Mouse (Mus musculus) thymus, adult 2 months (tissue): ENCODE data around the gene Fndc5. TPM values are rescaled to one million over a fixed set of nuclear protein-coding genes. Genes with fewer than 3 reads are reported as not detected.

Source experiments
- DNase-seq: peaks from one replicate; pipeline ENCODE4 v3.0.0; 2021
- H3K27ac ChIP-seq: fragments of 200-500 bp; 2 replicates; pipeline ENCODE4 v1.5.1; 2012; ENCODE audit warnings: low read length, control low read depth; ENCODE audit not compliant: control insufficient read depth, insufficient read depth
- H3K27me3 ChIP-seq: fragments of 200-500 bp; 2 replicates; pipeline ENCODE4 v1.6.1; 2012; ENCODE audit warnings: mild to moderate bottlenecking, low read length, moderate library complexity, mixed read lengths; ENCODE audit not compliant: control insufficient read depth, insufficient read depth
- H3K36me3 ChIP-seq: fragments of 200-500 bp; 2 replicates; pipeline ENCODE4 v1.6.1; 2012; ENCODE audit warnings: mild to moderate bottlenecking, low read length, moderate library complexity; ENCODE audit not compliant: control insufficient read depth, insufficient read depth
- H3K4me1 ChIP-seq: fragments of 200-500 bp; replicated peaks from 2 replicates; pipeline ENCODE4 v1.6.1; 2012; ENCODE audit warnings: low read length; ENCODE audit not compliant: control insufficient read depth, insufficient read depth
- H3K4me3 ChIP-seq: fragments of 200-500 bp; 2 replicates; pipeline ENCODE4 v1.5.1; 2012; ENCODE audit warnings: mild to moderate bottlenecking, low read length, control low read depth, moderate library complexity; ENCODE audit not compliant: control insufficient read depth, insufficient read depth
- CTCF ChIP-seq: fragments of 200-500 bp; IDR thresholded peaks from 2 replicates; pipeline ENCODE4 v1.5.1; 2012; ENCODE audit warnings: mild to moderate bottlenecking, control low read depth, low read length, moderate library complexity, borderline replicate concordance; ENCODE audit not compliant: control insufficient read depth, poor library complexity, insufficient read depth; ENCODE audit errors: extremely low read depth
- POLR2A ChIP-seq: fragments of 200-500 bp; IDR thresholded peaks from 2 replicates; pipeline ENCODE4 v1.6.1; 2012; ENCODE audit warnings: mild to moderate bottlenecking, low read length, control low read depth, moderate library complexity; ENCODE audit not compliant: control insufficient read depth, poor library complexity, insufficient read depth; ENCODE audit errors: extremely low read depth
- WGBS: fragments of 180-500 bp; shearing (Covaris S2); methylation state at CpG from one replicate; pipeline ENCODE4 v1.1.7; 2018; 5-methylcytosine and 5-hydroxymethylcytosine counted together
- polyA plus RNA-seq: library from polyadenylated mRNA; depleted of rRNA; stranded (reverse); fragments of >200 nt; gene quantifications from 2 replicates; pipeline ENCODE4 v1.2.3, GENCODE M21; 2012

The Fndc5 gene
- polyA plus RNA-seq, 1 experiment: 7.0 TPM

GRCm38 (mm10) chr4:129116703-129117102 lies 20.1 kb upstream of the Fndc5 start:
- WGBS: 94% methylated on average over 8 of the region's 8 CpGs
- Histone ChIP-seq H3K27me3 (no peaks in the 10 kb centered on the region; the same call in 1 of the 2 replicates), H3K4me1 (peaks cover 5% of the 10 kb centered on the region; the same call in 1 of the 2 replicates), H3K27ac (no peak overlapping the region), H3K36me3 (no peaks in the 10 kb centered on the region), H3K4me3 (no peak overlapping the region)
- no peak for DNase-seq
- TF ChIP-seq POLR2A: no peak
- no peak for TF ChIP-seq CTCF

- Histone ChIP-seq H3K27ac (no peak overlapping the region), H3K36me3 (no peaks in the 10 kb centered on the region), H3K4me1 (peaks cover 5% of the 10 kb centered on the region; the same call in 1 of the 2 replicates), H3K27me3 (no peaks in the 10 kb centered on the region; the same call in 1 of the 2 replicates), H3K4me3 (no peak overlapping the region)
- WGBS: 90% methylated on average over 14 of the region's 14 CpGs
- TF ChIP-seq CTCF: no peak
- TF ChIP-seq POLR2A: no peak
- DNase-seq: no peak
These were observed 18.9 kb upstream of the Fndc5 start for GRCm38 (mm10) chr4:129117720-129118510.

- Histone ChIP-seq H3K27me3 (no peaks in the 10 kb centered on the region; the same call in 1 of the 2 replicates), H3K4me1 (no peaks in the 10 kb centered on the region), H3K4me3 (no peak overlapping the region), H3K36me3 (no peaks in the 10 kb centered on the region), H3K27ac (no peak overlapping the region)
- no peak for TF ChIP-seq POLR2A
- no peak for TF ChIP-seq CTCF
- WGBS: 82% methylated on average over 10 of the region's 10 CpGs
- no peak for DNase-seq
These were observed 17.1 kb upstream of the Fndc5 start for GRCm38 (mm10) chr4:129119708-129120107.

GRCm38 (mm10) chr4:129120520-129121445 lies 16.0 kb upstream of the Fndc5 start:
- Histone ChIP-seq H3K27ac (no peak overlapping the region), H3K4me1 (peaks cover 2% of the 10 kb centered on the region; the same call in 1 of the 2 replicates), H3K36me3 (no peaks in the 10 kb centered on the region), H3K27me3 (no peaks in the 10 kb centered on the region; the same call in 1 of the 2 replicates), H3K4me3 (no peak overlapping the region)
- TF ChIP-seq CTCF (0 out of 2 replicates have a peak, but pooled peaks have one; percentile 18), POLR2A (no peak)
- 2% methylated on average over 54 of the region's 59 CpGs for WGBS
- peak; percentile 73 for DNase-seq

GRCm38 (mm10) chr4:129121569-129122086 lies 15.2 kb upstream of the Fndc5 start, which contains the start of gene Hpca:
Gene Hpca, minus strand, starts transcription at chr4:129122036.
- TF ChIP-seq POLR2A (no peak), CTCF (no peak)
- no peak for DNase-seq
- H3K36me3 ChIP-seq: no peaks in the 10 kb centered on the region
- no peak within 1 kb of the TSS for H3K27ac ChIP-seq
- no peak within 1 kb of the TSS for H3K4me3 ChIP-seq
- 15% methylated on average over 16 of the region's 17 CpGs for WGBS
- peaks cover 5% of the 10 kb centered on the region; the same call in 1 of the 2 replicates for H3K4me1 ChIP-seq
- H3K27me3 ChIP-seq: no peaks in the 10 kb centered on the region; the same call in 1 of the 2 replicates

- H3K27ac ChIP-seq: no peak overlapping the region
- H3K36me3 ChIP-seq: no peaks in the 10 kb centered on the region
- H3K27me3 ChIP-seq: no peaks in the 10 kb centered on the region; the same call in 1 of the 2 replicates
- WGBS: 43% methylated on average over 9 of the region's 9 CpGs
- H3K4me1 ChIP-seq: peaks cover 5% of the 10 kb centered on the region; the same call in 1 of the 2 replicates
- no peak overlapping the region for H3K4me3 ChIP-seq
- DNase-seq: no peak
- TF ChIP-seq CTCF (no peak), POLR2A (no peak)
These were observed 14.7 kb upstream of the Fndc5 start for GRCm38 (mm10) chr4:129122107-129122506.
